Mouse (Mus musculus) thymus, adult 2 months (tissue): ENCODE data around the gene Hjurp.

Experiments used
- CTCF ChIP-seq: fragments of 200-500 bp; IDR thresholded peaks from 2 replicates; pipeline ENCODE4 v1.5.1; 2012; ENCODE audit warnings: mild to moderate bottlenecking, control low read depth, low read length, moderate library complexity, borderline replicate concordance; ENCODE audit not compliant: control insufficient read depth, poor library complexity, insufficient read depth; ENCODE audit errors: extremely low read depth
- POLR2A ChIP-seq: fragments of 200-500 bp; IDR thresholded peaks from 2 replicates; pipeline ENCODE4 v1.6.1; 2012; ENCODE audit warnings: mild to moderate bottlenecking, low read length, control low read depth, moderate library complexity; ENCODE audit not compliant: control insufficient read depth, poor library complexity, insufficient read depth; ENCODE audit errors: extremely low read depth

GRCm38 (mm10) chr1:88253540-88253939 is 23.9 kb downstream of the Hjurp start:
- no peak for TF ChIP-seq POLR2A
- TF ChIP-seq CTCF, result no peak
